Mouse (Mus musculus) midbrain, embryonic 14.5 days (tissue): ENCODE results near the gene Gda. TPM values are rescaled to one million over a fixed set of nuclear protein-coding genes. Genes with fewer than 3 reads are reported as not detected.

Experiments used
- ATAC-seq: fragments of 200-750 bp; cut with Nextera tagmentation; 2 replicates; pipeline ENCODE4 v1.8.0; 2017; ENCODE audit warnings: moderate number of reproducible peaks, moderate library complexity; ENCODE audit not compliant: low FRiP score, low TSS enrichment
- DNase-seq: peaks from one replicate; pipeline ENCODE4 v3.0.0-alpha.2; 2015
- H3K27ac ChIP-seq: fragments of 300-500 bp; sonication (generic); replicated peaks from 2 replicates; pipeline ENCODE4 v1.5.1; 2014; ENCODE audit warnings: mild to moderate bottlenecking, low read depth, low read length, moderate library complexity
- H3K27me3 ChIP-seq: fragments of 300-500 bp; sonication (generic); 2 replicates; pipeline ENCODE4 v1.6.1; 2014; ENCODE audit warnings: low read length, control low read depth, mixed read lengths; ENCODE audit not compliant: control insufficient read depth, insufficient read depth
- H3K36me3 ChIP-seq: fragments of 300-500 bp; sonication (generic); 2 replicates; pipeline ENCODE4 v1.6.1; 2014; ENCODE audit warnings: low read length, control low read depth; ENCODE audit not compliant: control insufficient read depth, insufficient read depth
- H3K4me1 ChIP-seq: fragments of 300-500 bp; sonication (generic); 2 replicates; pipeline ENCODE4 v1.6.1; 2014; ENCODE audit warnings: mild to moderate bottlenecking, antibody characterized with exemption, low read length, control low read depth; ENCODE audit not compliant: control insufficient read depth, insufficient read depth
- H3K4me2 ChIP-seq: fragments of 300-500 bp; sonication (generic); 2 replicates; pipeline ENCODE4 v1.6.1; 2014; ENCODE audit warnings: mild to moderate bottlenecking, low read length, moderate library complexity
- H3K4me3 ChIP-seq: fragments of 300-500 bp; sonication (generic); replicated peaks from 2 replicates; pipeline ENCODE4 v1.5.1; 2014; ENCODE audit warnings: low read depth, low read length
- H3K9ac ChIP-seq: fragments of 300-500 bp; sonication (generic); replicated peaks from 2 replicates; pipeline ENCODE4 v1.6.1; 2014; ENCODE audit warnings: mild to moderate bottlenecking, low read length, moderate library complexity
- H3K9me3 ChIP-seq: fragments of 300-500 bp; sonication (generic); 2 replicates; pipeline ENCODE4 v1.6.1; 2016; ENCODE audit warnings: low read length, control low read depth, mixed read lengths; ENCODE audit not compliant: control insufficient read depth
- WGBS: fragments of 180-500 bp; shearing (Covaris S2); extraction: QIAGEN DNeasy Blood & Tissue Kit; methylation state at CpG from one replicate; pipeline ENCODE4 v1.1.7; 2014; 5-methylcytosine and 5-hydroxymethylcytosine counted together
- polyA plus RNA-seq: library from polyadenylated mRNA; unstranded; fragments of >200 nt; fragmentation: Nextera tagmentation; extraction: Ambion mirVana; gene quantifications from 2 replicates; pipeline ENCODE4 v1.2.1, GENCODE M21; 2014

Gda gene
- polyA plus RNA-seq, 1 experiment from 2014 or later = 0.13 TPM

DNA sequence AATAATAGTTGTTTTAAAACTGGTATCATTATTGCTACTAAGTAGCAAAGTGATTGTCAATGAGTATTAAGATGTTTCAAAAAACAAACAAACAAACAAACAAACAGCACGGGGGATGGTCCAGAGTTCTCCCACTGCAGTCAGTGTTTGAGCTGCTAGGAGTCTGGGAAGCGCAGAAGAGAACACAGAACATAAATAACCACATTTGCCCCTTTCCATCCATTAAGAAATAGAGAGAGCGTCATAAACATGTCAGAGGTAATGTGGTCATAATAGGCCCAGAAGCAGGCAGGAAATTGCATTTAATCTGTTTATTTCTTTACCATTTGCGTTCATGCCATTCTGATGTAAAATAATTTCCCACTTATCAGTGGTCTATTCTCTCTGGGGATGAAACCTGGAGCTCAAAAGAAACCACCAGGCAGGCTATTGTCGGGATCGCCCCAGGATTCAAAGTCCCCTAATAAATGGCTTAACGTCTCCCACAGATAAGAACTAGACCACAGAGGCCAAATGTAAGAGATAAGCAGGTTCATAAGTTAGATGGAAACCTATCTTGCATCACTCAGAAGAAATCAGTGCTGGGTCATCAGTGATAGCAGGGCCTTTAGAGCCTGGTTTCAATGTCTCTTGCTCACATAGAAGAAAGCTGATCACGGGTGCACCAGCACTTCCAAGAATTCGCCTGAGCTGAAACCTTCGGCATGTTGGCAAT lies 20.7 kb upstream of the Gda start:
- Histone ChIP-seq H3K9me3 (no peaks in the 10 kb centered on the region), H3K4me1 (no peaks in the 10 kb centered on the region), H3K9ac (no peak overlapping the region), H3K4me2 (no peak overlapping the region), H3K27me3 (no peaks in the 10 kb centered on the region), H3K36me3 (no peaks in the 10 kb centered on the region), H3K27ac (no peak overlapping the region), H3K4me3 (no peak overlapping the region)
- DNase-seq (no peak), ATAC-seq (no peak)
- 79% methylated on average over 10 of the region's 10 CpGs for WGBS

DNA sequence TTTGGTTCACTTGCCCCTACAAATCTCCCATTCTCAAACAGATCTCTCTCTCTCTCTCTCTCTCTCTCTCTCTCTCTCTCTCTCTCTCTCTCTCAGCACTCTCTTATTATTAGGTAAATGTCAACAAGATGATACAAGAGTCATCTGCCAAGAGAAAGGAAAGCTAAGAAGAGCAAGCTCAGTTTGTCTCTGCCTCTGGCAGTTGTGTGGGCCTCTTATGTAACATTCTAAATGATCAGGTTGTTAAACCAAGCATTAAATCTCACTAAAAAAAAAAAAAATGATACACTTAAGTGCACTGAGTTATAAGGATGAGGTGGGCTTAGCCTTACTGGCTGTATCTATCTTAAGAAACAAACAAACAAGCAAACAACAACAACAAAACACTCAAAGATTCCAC lies 18.1 kb upstream of the Gda start:
- no peak for ATAC-seq
- Histone ChIP-seq H3K4me2 (no peak overlapping the region), H3K36me3 (no peaks in the 10 kb centered on the region), H3K27me3 (no peaks in the 10 kb centered on the region), H3K9me3 (no peaks in the 10 kb centered on the region), H3K4me1 (no peaks in the 10 kb centered on the region), H3K27ac (no peak overlapping the region), H3K9ac (no peak overlapping the region), H3K4me3 (no peak overlapping the region)
- no peak for DNase-seq

GRCm38 (mm10) chr19:21487124-21487944 lies 14.1 kb upstream of the Gda start:
- H3K4me3 ChIP-seq = no peak overlapping the region
- H3K9ac ChIP-seq = no peak overlapping the region
- H3K9me3 ChIP-seq = no peaks in the 10 kb centered on the region
- no peaks in the 10 kb centered on the region for H3K4me1 ChIP-seq
- no peak overlapping the region for H3K27ac ChIP-seq
- H3K36me3 ChIP-seq = no peaks in the 10 kb centered on the region
- ATAC-seq (no peak), DNase-seq (no peak)
- WGBS = 86% methylated on average over 5 of the region's 5 CpGs
- no peaks in the 10 kb centered on the region for H3K27me3 ChIP-seq
- H3K4me2 ChIP-seq = no peak overlapping the region

DNA sequence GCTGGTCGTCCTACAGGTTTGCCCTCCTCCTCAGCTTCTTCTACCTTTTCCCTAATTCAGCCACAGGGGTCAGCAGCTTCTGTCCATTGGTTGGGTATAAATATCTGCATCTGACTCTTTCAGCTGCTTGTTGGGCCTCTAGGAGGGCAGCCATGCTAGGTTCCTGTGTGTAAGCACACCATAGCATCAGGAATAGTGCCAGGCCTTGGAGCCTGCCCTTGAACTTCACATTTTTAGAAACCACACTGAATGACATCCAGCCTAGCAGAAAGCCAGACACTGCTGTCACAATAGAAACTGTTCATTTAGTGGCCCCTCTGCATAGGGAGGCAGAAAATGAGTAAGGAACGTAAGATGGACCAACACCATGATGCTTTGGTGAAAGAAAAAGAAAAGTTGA lies 8.9 kb upstream of the Gda start:
- H3K4me2 ChIP-seq = no peak overlapping the region
- 87% methylated on average over 2 of the region's 2 CpGs for WGBS
- ATAC-seq (no peak), DNase-seq (no peak)
- no peaks in the 10 kb centered on the region for H3K9me3 ChIP-seq
- H3K27ac ChIP-seq = no peak overlapping the region
- peaks cover 7% of the 10 kb centered on the region for H3K4me1 ChIP-seq
- no peaks in the 10 kb centered on the region for H3K36me3 ChIP-seq
- no peak overlapping the region for H3K4me3 ChIP-seq
- H3K27me3 ChIP-seq = no peaks in the 10 kb centered on the region
- no peak overlapping the region for H3K9ac ChIP-seq

DNA sequence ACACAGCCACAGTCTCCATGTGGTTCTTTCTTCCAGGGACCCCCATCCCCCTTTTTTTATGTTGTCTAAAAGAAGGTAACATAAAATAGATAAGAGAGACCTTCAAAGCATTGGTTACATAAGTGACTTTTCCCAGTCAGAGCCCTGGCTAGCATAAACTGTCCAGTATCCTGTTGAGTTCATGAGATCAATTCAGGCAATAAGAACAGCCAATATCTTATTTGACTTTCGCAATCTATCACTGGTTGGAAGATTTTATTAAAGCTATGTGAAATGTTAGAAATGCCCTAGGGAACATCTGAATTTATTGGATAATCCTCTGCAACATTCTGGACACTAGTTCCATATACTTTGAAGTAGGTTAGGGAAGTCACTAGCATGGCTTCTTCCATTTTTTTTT lies 7.8 kb upstream of the Gda start:
- Histone ChIP-seq H3K27ac (no peak overlapping the region), H3K9ac (no peak overlapping the region), H3K27me3 (no peaks in the 10 kb centered on the region), H3K4me2 (no peak overlapping the region), H3K4me1 (peaks cover 7% of the 10 kb centered on the region), H3K4me3 (no peak overlapping the region), H3K36me3 (no peaks in the 10 kb centered on the region), H3K9me3 (no peaks in the 10 kb centered on the region)
- ATAC-seq = no peak
- WGBS = 92% methylated on average over 1 of the region's 1 CpGs
- DNase-seq = no peak

DNA sequence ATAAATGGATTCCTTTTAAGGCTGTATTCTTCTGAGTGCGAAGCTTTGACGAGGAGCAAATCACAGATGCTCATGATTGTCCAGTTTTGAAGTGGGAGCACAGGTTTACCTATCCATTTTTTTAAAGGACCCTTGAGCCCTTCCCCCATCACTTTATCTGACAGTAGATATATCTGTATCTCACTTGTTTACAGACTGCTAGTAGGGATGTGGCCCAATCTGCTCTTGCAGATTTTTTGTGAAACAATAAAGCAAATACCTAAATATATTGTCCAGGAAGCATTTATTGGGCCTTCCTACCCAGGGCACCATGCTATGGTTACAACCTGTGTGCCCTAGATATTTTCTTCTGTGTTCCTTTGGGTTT lies 6.8 kb upstream of the Gda start:
- WGBS = 30% methylated on average over 2 of the region's 2 CpGs

DNA sequence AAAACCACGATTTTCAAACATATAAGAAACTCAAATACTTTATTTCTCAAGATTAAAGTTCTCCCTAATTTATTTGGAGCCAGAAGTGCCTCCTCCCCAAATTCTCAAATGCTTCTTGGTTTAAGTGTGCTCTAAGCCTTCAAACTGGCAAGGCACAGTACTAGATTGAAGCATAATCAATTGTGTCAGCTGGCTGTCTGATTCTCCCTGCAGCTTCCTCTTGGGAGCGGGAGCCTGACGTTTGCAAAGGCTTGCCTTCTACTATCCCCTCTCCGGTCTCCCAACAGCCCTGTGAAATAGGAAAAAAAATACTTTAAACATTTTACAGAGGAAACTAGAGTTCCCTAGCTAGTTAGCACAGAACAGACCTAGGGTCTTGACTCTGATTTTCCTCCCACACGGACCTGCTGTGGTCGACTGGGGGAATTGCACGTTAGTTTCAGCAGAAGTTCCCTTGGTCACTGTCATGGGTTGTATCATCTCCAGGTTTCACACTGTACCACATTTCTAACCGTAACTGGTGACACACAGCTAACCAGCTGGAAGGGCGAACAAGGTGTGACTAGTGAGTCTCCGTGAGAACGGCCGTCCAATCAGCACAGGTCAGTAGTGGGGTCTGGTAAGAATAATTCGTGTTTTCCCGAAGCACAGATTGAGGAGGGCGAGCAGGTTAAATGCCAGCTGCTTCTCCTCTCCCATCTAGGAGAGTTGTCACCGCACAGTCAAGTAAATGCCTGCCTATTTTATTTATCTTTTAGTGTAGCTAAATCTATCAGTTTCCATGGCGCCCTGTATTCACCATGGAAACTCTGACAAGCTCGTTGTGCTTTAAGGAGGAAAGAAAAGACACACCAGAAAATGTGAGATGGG lies 6.2 kb upstream of the Gda start:
- DNase-seq (peak; percentile 66), ATAC-seq (peak; percentile 53; the same call in 1 of the 2 replicates)
- Histone ChIP-seq H3K4me3 (no peak overlapping the region), H3K27ac (peak overlapping the region; percentile 49), H3K9ac (no peak overlapping the region), H3K27me3 (no peaks in the 10 kb centered on the region), H3K4me2 (peak overlapping the region; percentile 15; the same call in 1 of the 2 replicates), H3K9me3 (no peaks in the 10 kb centered on the region), H3K4me1 (peaks cover 7% of the 10 kb centered on the region), H3K36me3 (no peaks in the 10 kb centered on the region)
- WGBS = 53% methylated on average over 18 of the region's 18 CpGs

More for the DNA sequence above, 6.8 kb upstream of the Gda start:
- H3K9ac ChIP-seq = no peak overlapping the region
- ATAC-seq (no peak), DNase-seq (no peak)
- H3K4me1 ChIP-seq = peaks cover 7% of the 10 kb centered on the region
- H3K4me3 ChIP-seq = no peak overlapping the region
- H3K9me3 ChIP-seq = no peaks in the 10 kb centered on the region
- H3K36me3 ChIP-seq = no peaks in the 10 kb centered on the region
- H3K4me2 ChIP-seq = peak overlapping the region; percentile 15; the same call in 1 of the 2 replicates
- H3K27me3 ChIP-seq = no peaks in the 10 kb centered on the region
- peak overlapping the region; percentile 49 for H3K27ac ChIP-seq

- 84% methylated on average over 3 of the region's 3 CpGs for WGBS
- no peak overlapping the region for H3K27ac ChIP-seq
- ATAC-seq (no peak), DNase-seq (no peak)
- H3K27me3 ChIP-seq = no peaks in the 10 kb centered on the region
- H3K4me3 ChIP-seq = no peak overlapping the region
- H3K9me3 ChIP-seq = no peaks in the 10 kb centered on the region
- H3K4me2 ChIP-seq = no peak overlapping the region
- peaks cover 7% of the 10 kb centered on the region for H3K4me1 ChIP-seq
- no peaks in the 10 kb centered on the region for H3K36me3 ChIP-seq
- H3K9ac ChIP-seq = no peak overlapping the region
Measured at GRCm38 (mm10) chr19:21478538-21478937, 5.3 kb upstream of the Gda start.
